Mouse (Mus musculus) Muller cell, postnatal 12 days (primary cell): ENCODE results near the gene Aars2.
A peak's percentile ranks its signal among the peaks of the same experiment; 100 is the strongest.

ENCODE experiments used
- DNase-seq: peaks from one replicate; pipeline ENCODE4 v3.0.0-alpha.2; 2015; ENCODE audit errors: inconsistent ontology term

The Aars2 gene

DNA sequence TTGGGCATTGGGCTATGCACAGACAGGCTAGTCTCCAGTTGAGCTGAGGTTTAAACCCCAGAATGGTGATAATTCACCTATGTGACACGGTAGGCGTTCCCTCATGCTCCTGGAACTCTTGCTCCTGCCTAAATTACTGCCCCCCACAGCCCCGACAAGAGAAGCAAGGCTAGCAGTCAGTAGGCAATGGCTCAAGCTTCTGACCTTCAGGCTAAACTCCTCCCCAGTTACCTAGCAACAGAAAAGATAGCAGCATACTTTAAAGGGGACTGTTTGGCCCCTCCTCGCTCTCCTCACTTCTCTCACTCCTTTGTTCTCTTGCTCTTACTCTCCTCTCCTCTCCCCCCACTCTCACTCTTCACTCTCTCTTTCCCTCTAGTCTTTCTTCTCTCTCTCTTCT, 5.7 kb upstream of the Aars2 start:
- DNase-seq: no peak

DNA sequence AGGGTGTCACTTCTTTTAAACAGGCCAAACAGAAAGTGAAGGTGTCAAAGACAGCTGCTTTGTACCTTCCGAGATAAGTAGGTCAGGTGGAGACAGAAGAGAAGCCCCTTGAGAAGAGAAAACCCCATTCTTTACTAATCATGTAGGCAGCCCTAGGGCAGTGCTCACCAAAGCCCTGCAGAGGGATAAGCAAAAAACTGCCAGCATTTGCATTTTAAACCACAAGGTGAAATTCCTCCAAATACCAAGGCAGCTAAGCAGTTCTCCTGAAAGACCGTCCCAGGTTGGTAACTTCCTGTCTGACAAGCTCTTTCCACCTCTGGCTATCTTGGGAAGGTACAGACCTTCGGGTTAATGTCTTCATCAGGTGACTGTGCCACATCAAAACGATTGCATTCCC, 4.3 kb upstream of the Aars2 start:
- no peak for DNase-seq

DNA sequence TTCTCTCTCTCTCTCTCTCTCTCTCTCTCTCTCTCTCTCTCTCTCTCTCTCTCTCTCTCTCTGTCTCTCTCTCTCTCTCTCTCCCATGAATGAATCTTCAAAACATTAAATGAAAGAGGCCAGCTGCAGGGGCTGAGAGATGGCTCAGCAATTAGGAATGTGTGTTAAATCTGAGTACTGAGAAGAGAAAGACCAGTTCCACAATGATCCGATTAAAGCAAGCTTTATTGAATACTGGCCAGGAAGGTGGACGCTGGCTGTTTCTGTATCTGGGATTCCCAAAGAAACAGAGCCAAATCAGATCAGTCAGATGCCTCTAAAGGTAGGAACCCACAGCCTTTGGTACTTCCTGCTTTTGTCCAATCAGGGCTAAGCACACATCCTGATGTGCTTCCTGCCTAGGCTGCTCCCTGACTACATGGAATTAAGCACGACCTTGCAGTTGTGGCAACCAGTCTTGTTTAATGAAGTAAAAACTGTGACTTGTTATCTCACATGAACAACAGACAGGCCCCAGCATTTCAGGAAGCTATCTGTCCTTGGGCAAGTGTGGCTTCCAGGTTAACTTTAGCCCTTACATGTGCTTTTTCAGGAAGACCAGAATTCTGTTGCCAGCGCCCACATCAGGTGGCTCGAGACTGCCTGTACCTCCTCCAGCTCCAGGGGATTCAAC, 3.2 kb upstream of the Aars2 start:
- DNase-seq: peak; percentile 88

DNA sequence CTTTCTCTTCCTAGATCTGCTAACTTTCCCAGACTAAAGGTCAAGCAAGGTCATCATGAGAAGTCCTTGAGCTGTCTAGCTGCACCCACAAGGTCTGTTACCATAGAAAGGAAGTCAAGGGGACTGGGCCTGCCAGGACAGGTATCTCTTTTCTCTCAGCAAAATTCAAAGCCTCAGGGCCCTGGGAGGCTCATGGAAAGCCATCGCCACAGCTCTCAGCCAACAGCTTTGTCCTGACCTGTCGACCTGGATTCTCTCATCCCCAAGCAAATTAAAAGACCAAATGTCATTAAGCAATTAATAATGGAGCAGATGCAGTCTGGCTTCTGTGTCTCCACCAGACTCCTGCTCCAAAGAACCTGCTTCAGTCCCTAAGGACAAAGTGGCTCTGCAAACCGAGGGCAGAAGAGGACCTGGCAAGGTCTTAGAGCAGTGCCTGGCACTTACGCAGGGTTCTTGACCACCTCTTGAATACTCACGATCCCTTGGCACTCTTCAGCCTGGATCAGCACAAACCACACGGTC, 638 bp upstream of the Aars2 start:
- no peak for DNase-seq

DNA sequence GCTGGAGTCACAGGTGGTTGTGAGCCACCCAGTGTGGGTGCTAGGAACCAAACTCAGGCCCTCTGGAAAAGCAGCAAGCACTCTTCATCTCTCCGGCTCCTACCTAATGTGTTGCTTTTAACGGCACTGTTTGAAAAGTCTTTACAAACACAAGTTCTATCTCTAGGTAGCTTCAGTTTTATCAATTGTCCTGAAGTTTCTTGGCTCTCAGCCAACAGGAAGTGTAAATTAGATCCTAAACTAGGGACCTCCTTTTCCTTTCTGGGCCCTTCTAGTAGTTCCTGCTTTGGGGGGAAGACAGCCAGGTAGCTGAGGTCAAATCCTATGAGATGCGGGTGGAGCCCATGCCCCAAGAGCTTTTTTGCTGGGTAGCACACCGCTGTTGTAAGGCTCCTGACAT, 4.2 kb downstream of the Aars2 start:
- no peak for DNase-seq

DNA sequence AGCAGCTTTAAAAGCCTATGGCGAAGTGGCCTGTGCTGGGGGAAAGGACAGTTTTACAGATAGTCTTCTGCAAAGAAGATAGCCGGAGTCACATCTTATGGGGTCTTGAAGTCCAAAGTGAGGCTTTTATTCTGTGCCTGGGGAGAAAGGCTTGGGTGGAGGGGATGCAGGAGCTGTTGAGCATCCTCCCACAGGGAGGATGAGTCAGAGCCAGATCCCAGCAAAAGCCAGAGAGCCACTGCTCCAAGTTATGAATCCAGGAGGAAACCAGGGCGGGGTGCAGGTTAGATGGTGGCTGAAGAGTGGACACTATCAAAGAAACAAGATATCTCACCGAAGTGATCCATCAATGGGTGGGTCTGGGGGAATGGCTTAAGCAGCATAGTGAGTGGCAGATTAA, 5.1 kb downstream of the Aars2 start:
- no peak for DNase-seq

DNA sequence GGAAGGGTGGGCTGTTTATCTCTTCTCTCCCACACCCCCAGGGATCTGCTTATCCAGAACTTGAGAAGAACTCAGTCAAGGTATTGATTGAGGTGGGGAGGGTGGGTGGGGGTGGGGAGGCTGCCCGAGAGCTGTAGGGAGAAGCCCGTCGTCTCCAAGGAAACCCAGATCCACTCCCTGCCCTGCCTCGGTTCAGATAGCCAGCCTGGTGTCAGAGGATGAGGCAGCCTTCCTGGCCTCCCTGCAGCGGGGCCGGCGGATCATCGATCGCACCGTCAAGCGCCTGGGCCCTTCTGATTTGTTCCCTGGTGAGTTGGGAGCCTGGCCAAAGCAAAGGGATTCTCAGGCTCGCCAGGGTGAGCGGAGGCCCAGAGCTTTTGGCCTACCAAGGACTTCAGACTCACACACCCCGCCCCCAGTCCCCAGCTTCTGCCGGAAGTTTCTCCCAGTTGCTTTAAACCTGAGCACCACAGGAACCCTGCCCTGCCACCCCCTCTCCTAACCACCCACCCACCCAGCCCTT, 8.6 kb downstream of the Aars2 start:
- no peak for DNase-seq

DNA sequence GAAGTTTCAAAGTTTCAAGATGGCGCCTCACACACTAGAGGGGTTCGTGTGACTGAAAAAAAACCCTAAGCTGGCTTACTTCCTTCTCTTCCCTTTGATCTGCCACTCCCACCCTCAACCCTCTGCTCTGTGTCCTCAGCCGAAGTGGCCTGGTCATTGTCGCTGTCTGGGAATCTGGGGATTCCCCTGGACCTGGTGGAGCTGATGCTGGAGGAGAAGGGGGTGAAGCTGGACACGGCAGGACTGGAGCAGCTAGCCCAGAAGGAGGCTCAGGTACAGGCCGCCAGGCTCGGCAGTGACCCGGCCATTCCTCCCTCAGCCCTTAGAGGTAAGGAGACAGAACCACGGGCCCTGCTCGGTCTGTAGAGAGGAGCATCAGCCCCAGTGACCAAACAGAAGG, 9.2 kb downstream of the Aars2 start:
- peak; percentile 5 for DNase-seq

DNA sequence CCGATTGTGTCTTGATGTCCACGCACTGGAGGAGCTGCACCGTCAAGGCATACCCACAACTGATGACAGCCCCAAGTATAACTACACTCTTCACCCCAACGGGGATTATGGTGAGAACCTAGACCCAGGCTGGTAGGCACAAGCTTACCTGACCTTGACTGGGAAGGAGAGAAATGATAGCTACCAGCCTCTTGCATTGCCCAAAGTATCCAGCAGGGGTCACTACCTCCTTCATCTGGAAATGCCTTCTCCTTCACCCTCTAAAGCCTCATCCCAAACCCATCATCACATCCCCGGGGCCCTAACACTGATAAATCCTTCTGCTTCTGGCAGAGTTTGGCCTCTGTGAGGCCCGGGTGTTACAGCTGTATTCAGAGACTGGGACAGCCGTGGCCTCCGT, 9.8 kb downstream of the Aars2 start:
- peak; percentile 42 for DNase-seq

DNA sequence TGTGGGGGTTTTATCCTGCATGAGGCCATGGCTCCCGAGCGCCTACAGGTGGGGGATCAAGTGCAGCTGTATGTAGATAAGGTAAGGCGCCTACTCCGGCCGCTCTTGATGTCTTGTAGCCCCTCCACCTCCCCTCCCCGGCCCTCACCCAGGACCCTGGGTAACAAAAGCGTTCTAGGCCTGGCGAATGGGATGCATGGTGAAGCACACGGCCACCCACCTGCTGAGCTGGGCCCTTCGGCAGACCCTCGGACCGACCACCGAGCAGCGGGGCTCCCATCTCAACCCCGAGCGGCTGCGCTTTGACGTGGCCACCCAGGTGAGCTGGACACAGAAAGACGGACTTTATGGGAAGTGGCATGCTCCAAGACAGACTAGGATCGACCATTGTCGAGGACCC, 10.5 kb downstream of the Aars2 start:
- no peak for DNase-seq

DNA sequence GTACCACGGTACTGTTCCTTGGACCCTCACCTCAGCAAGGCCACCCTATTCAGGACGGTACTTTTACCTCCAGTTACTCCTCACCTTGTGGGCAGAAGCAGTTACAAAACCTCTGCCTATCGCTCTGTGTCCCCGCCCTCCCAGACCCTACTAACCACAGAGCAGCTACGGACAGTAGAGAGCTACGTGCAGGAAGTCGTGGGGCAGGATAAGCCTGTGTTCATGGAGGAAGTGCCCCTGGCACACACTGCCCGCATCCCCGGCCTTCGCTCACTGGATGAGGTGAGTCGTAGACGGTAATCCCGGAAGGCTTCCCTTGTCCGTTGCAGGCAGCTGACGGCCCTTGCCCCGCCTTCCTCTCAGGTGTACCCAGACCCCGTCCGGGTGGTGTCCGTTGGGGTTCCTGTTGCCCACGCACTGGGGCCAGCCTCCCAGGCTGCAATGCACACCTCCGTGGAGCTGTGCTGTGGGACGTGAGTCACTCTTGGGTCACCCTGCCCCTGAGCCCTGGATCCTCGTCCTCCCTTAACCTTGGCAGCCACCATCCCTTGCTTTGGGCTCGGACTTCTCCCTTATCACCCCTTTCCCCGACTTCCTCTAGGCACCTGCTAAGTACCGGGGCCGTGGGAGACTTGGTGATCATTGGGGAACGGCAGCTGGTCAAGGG, 11.0 kb downstream of the Aars2 start:
- no peak for DNase-seq

DNA sequence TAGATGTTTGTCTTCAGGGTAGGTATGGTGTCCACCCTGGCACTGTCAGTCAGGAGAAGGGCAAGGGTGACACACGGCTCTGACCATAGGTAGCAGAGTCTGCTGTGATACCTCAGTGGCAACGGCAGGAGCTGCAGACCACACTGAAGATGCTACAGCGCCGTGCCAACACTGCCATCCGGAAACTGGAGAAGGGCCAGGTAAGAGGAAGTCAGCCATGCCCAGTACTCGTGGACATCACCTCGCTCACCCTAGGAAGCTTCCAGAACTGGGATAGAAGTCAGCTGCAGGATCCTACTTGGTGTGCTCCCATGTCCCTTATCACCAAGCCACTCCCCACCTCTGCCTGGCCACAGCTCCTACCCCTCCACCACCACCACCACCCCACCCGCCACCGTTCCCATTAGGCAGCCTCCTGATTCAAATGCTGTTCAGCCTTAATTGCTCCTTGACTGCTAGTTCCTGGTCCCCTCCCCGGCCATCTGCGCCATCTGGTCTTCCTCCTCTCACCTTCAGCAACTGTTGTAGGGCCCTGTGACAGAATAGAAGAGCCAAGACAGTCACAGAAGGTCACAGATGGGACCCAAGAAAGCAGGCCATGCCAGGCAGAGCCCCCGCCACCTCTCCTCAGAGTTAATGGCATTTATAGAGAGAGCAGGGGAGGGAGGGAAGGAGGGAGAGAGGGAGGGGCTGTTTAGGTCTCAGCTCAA, 12.3 kb downstream of the Aars2 start:
- no peak for DNase-seq

DNA sequence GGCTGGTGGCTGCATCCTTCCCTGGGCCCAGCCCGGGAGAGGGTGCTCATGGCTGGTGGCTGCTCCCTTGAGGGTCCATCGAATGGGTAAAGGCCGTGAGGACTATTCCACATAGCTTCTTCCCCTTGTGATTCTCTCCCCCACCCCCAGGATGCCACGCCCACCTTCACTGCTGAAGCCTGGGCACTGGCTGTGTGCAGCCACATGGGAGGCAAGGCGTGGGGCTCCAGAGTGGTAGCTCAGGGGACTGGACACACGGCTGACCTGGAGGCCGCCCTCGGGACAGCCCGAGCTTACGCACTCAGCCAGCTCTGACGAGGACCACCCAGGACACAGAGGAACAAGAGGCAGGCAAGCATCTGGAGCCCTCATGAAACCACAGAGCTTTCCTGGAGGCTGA, 13.5 kb downstream of the Aars2 start:
- no peak for DNase-seq

DNA sequence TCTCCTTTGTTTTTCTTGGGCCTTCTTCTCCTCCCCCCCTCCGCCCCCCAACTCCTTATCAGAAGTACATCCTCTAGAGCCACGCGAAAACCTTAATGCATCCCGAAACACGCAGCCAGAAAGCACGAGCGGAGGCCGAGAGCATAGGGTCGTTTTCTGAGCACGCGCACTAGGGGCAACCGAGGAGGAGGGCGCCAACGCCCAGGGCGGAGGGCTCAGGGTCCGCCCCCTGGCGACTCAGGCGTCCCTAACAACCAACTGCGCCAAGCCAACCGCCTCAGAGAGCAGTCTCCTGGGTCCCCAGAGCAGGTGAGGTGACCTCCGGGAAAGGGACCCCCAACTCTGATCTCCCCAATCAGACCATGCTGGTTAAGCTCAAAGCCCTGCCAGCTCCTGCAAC, 16.6 kb downstream of the Aars2 start, which contains the start of gene Tcte1:
TSS of gene Tcte1 (plus strand) at position 172 of the 400 bp plus-strand sequence.
- no peak for DNase-seq

DNA sequence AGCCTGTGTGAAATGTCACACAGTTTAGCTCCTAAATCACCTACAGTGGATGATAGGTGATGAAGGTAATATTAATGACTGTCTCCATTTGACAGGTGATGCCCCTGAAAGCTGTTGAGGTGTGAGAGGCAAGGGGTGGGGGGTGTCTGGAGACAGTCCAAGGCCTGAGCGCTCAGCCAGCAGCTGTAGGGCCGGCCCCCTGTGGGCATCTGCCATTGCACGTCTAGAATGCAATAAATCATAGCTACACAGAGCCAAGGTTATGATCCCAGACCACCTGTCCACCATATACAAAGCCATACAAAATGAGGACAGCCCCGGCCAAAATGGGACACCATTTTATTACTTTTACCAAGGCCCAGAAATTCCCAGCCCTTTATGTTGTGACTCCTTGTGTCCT, 18.3 kb downstream of the Aars2 start:
- no peak for DNase-seq

DNA sequence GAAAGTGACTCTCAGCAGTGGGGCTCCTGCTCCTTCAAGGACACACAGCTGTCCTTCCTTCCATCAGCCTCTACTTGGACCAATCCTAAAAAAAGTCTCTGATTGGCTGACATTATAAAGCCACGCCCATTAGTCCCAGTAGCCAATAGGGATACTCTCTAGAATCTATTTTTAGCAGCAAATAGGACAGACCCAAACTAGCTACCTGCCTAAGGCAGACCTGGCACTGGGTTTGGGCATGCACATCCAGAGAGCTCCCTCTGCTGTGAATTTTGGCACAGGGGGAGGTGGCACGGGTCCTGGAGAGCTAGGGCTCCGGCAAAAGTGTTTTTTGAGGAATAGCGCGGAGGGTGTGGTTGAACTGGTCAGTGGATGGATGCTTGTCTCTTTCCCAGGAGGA, 19.9 kb downstream of the Aars2 start:
- DNase-seq: no peak

DNA sequence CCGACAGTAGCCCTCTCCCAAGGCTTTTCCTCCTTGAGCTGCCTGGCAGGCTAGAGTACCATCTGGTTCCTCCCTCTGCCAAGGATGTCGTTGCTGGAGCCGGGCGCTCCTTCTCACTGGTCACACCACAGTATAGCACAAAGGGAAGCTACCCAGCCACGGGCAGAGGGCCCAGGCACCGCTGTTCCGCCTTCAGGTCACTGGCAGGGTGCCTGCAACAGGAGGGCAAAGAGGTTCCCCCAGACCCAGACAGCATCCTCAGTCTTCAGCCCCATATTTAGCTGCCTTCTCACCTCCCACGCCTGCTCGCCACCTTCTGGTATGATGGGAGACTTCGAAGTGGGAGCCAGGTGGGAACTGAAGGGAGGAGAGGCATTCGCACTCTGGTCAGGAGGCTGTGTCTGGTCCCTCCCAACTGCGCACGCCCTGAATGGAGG, 23.7 kb downstream of the Aars2 start:
- no peak for DNase-seq

DNA sequence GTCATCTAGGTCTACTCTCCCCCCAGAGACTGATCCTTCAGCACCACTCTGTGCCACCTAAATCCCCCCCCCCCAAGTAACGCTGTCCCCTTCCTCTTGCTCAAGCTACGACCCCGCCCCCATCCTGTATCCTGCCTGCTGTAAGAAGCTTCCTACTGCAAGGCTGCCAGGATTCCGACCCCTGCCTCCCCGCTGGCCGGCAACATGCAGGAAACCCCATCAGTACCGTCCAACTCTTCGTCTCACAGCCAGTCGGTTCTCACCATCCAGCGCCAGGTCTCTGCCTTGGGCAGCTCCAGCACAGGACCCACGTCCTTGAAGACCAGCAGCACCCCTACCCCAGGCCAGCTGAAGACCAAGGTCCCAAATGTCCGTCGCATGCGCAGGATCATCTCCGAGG, 26.3 kb downstream of the Aars2 start:
- no peak for DNase-seq

DNA sequence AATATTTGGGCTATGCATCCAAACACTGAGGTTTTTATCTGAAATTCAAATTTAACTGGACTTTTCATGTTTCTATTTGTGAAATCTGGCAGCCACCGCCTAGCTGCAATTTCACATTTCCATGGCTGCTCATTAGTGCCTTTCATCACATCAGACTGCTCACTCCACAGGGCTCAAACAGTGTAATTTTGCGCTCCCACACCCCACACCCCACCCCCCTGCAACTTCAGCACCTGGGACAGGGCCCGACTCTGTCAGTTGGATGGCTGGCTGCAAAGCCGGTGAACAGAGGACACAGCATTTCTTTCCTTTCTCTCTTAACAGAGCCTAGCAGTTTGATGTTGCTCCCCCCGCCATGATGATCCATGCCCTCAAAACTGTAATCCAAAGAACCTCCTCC, 29.6 kb downstream of the Aars2 start:
- peak; percentile 62 for DNase-seq

DNA sequence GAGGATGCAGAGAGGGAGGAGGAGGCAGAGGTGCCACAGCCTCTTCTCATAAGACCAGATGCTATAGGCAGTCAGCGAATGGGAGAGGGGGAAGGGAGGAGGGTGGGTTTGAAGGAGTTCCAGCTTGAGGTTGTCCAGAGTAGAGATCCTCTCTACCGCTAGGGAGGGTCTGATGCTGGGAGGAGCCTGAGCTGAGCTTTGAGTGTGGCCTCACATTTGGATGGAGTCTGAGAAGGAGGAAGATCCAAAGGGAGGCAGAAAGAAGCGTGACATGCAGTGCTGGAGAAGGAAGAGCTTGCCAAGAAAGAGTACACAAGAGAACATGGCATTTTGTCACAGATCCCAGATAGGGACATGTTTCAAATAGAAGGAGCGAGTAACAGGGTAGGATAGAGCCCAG, 31.8 kb downstream of the Aars2 start:
- DNase-seq: no peak

DNA sequence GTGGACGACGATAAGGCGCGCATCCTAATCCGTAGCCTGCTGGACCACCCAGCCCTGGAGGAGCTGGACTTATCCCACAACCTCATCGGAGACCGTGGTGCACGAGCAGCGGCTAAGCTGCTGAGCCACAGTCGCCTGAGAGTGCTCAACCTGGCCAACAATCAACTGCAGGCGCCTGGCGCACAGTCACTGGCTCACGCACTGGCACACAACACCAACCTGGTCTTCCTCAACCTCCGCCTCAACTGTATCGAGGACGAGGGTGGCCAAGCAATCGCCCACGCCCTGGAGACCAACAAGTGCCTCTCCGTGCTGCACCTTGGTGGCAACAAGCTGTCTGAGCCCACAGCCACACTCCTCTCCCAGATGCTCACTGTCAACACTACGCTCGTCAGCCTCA, 33.0 kb downstream of the Aars2 start:
- no peak for DNase-seq

DNA sequence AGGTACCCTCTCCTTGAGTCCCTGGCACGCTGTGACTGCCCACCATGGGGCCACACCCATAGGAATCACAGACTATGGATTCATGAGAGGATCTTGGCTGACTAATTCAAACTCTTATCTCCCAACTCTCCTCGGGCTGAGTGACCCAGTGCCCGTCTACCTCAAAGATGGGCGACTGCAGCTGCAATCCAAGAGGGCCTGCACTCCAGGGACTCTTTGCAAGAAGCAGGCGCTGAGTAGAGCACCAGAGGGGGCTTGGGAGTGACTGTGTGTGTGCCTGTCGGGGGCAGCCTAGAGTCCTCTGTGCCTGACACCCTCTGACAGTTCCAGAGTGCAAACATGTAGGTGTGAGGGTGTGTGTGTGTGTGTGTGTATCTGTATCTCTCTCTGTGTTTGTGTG, 35.5 kb downstream of the Aars2 start:
- DNase-seq: no peak

DNA sequence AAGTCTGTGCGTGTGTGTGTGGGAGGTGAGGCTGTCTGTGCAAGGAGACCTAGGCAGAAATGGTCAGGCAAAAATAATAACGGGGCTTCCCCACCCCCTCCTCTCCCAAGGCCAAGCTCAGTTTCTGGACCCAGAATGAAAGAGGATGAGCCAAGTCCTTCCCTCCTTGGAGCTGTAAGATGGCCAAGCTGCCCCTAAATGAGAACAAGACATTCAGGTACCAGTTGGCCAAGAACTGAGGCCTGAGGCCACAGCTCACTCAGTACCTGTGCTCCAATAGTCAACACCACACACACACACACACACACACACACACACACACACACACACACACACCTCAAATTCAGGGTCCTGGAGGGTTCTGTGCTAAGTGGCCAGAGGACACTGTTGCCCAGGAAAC, 36.1 kb downstream of the Aars2 start:
- DNase-seq: no peak
